Mouse (Mus musculus) left cerebral cortex, adult 2 months (tissue): Measurements from ENCODE around the gene Gm1123. TPM values are rescaled to one million over a fixed set of nuclear protein-coding genes. Genes with fewer than 3 reads are reported as not detected.

Source experiments
- DNase-seq, 2 experiments: peaks; one replicate each; pipeline ENCODE4 v3.0.0; 2021 to 2022; ENCODE audit warnings: low spot score in 2 of 2, mixed read lengths in 1 of 2; ENCODE audit errors: extremely low spot score in 1 of 2
- H3K27ac ChIP-seq: fragments of 200-600 bp; 2 replicates; pipeline ENCODE4 v1.8.1; 2022
- H3K4me3 ChIP-seq: fragments of 200-600 bp; 2 replicates; pipeline ENCODE4 v1.8.1; 2022
- CTCF ChIP-seq: fragments of 200-600 bp; IDR thresholded peaks from 2 replicates; pipeline ENCODE4 v1.8.1; 2022; ENCODE audit warnings: antibody characterized with exemption, mild to moderate bottlenecking, moderate library complexity
- intact Hi-C: fragments of 180-260 bp; cut with DNase I; formaldehyde crosslinking; loops from one replicate; pipeline ENCODE4 v1.15.1; 2025
- total RNA-seq, 2 experiments: library from RNA; stranded (reverse); gene quantifications; 2 replicates each; pipeline ENCODE4 v1.2.3; 2021

Gm1123 gene
- total RNA-seq, 2 experiments from 2014 or later: not detected

- no peak overlapping the region for H3K4me3 ChIP-seq
- intact Hi-C loops: no loop called here
Observed at GRCm38 (mm10) chr9:99042641-99043040, 7.1 kb upstream of the Gm1123 start.

GRCm38 (mm10) chr9:99041994-99042393 lies 6.5 kb upstream of the Gm1123 start:
- Histone ChIP-seq H3K27ac (no peak overlapping the region), H3K4me3 (no peak overlapping the region)
- no peak for DNase-seq
- TF ChIP-seq CTCF: no peak
- intact Hi-C loops: no loop called here

More at GRCm38 (mm10) chr9:99042641-99043040, 7.1 kb upstream of the Gm1123 start:
- DNase-seq: no peak
- no peak for TF ChIP-seq CTCF
- no peak overlapping the region for H3K27ac ChIP-seq

GRCm38 (mm10) chr9:99034111-99034510 lies 1.4 kb downstream of the Gm1123 start:
- TF ChIP-seq CTCF: no peak
- intact Hi-C loops: no loop called here
- no peak for DNase-seq
- Histone ChIP-seq H3K4me3 (no peak overlapping the region), H3K27ac (no peak overlapping the region)

GRCm38 (mm10) chr9:99032031-99032430 lies 3.5 kb downstream of the Gm1123 start:
- TF ChIP-seq CTCF: no peak
- H3K27ac ChIP-seq: no peak overlapping the region
- DNase-seq: no peak
- intact Hi-C loops: no loop called here
- no peak overlapping the region for H3K4me3 ChIP-seq

- intact Hi-C loops: no loop called here
- Histone ChIP-seq H3K27ac (no peak overlapping the region), H3K4me3 (no peak overlapping the region)
- DNase-seq: no peak
- TF ChIP-seq CTCF: no peak
Observed at GRCm38 (mm10) chr9:99021751-99022150, 13.8 kb downstream of the Gm1123 start.

- H3K4me3 ChIP-seq: no peak overlapping the region
- DNase-seq: no peak
- no peak for TF ChIP-seq CTCF
- intact Hi-C loops: no loop called here
- H3K27ac ChIP-seq: no peak overlapping the region
Observed at GRCm38 (mm10) chr9:99021166-99021565, 14.3 kb downstream of the Gm1123 start.

- Histone ChIP-seq H3K4me3 (no peak overlapping the region), H3K27ac (no peak overlapping the region)
- intact Hi-C loops: no loop called here
- no peak for DNase-seq
- TF ChIP-seq CTCF: no peak
Observed at GRCm38 (mm10) chr9:99017679-99018078, 17.8 kb downstream of the Gm1123 start.

- no peak for TF ChIP-seq CTCF
- Histone ChIP-seq H3K4me3 (no peak overlapping the region), H3K27ac (no peak overlapping the region)
- DNase-seq: no peak
- intact Hi-C loops: no loop called here
Observed at GRCm38 (mm10) chr9:99016759-99017158, 18.8 kb downstream of the Gm1123 start.

GRCm38 (mm10) chr9:99016301-99016700 lies 19.2 kb downstream of the Gm1123 start:
- intact Hi-C loops: no loop called here
- DNase-seq: no peak
- no peak for TF ChIP-seq CTCF
- Histone ChIP-seq H3K27ac (no peak overlapping the region), H3K4me3 (no peak overlapping the region)

- Histone ChIP-seq H3K27ac (no peak overlapping the region), H3K4me3 (no peak overlapping the region)
- no peak for DNase-seq
- no peak for TF ChIP-seq CTCF
- intact Hi-C loops: no loop called here
Observed at GRCm38 (mm10) chr9:99009898-99010199, 25.7 kb downstream of the Gm1123 start.

- Histone ChIP-seq H3K4me3 (no peak overlapping the region), H3K27ac (no peak overlapping the region)
- TF ChIP-seq CTCF: no peak
- intact Hi-C loops: no loop called here
- no peak for DNase-seq
Observed at GRCm38 (mm10) chr9:99009069-99009897, 26.2 kb downstream of the Gm1123 start.

- no peak for DNase-seq
- Histone ChIP-seq H3K27ac (no peak overlapping the region), H3K4me3 (no peak overlapping the region)
- TF ChIP-seq CTCF: no peak
- intact Hi-C loops: no loop called here
Observed at GRCm38 (mm10) chr9:99001326-99001725, 34.2 kb downstream of the Gm1123 start.

- intact Hi-C loops: no loop called here
- H3K27ac ChIP-seq: 0 out of 2 replicates have a peak overlapping the region, but pooled peaks have one; percentile 11
- no peak for TF ChIP-seq CTCF
- peak in 1 of 2 experiments; percentile 33 for DNase-seq
- no peak overlapping the region for H3K4me3 ChIP-seq
Observed at GRCm38 (mm10) chr9:98999881-99000339, 35.6 kb downstream of the Gm1123 start.
